Comparison of ENCODE assay signal across 24 mouse cellular contexts in genomic region chr12:76240670-76241069, GRCm38 (mm10). TPM values are rescaled to one million over a fixed set of nuclear protein-coding genes. Genes with fewer than 3 reads are reported as not detected.
A peak's percentile ranks its signal among the peaks of the same experiment; 100 is the strongest.
DNase-seq lines count a peak whose midpoint lies in the region; ATAC-seq and TF ChIP-seq lines count a peak whose summit lies in the region.
"Had no signal": no experiment of that assay in that cellular context is flagged by ENCODE, and none has a peak within 500 bp of the region (broad histone marks: within the 10 kb centered on the region; RNA-seq: fewer than 3 reads in every experiment).

No protein-coding gene starts in this region.

- TF ChIP-seq CTCF in G1E (IDR thresholded peaks at IDR 0.05; ENCODE audit: low read depth, low read length), result no peak
- no peak for TF ChIP-seq CTCF in bone marrow, adult 2 months (IDR thresholded peaks at IDR 0.05; ENCODE audit: control insufficient read depth, insufficient read depth, low read length)
- no peak for TF ChIP-seq CTCF in liver, postnatal 0 days (IDR thresholded peaks at IDR 0.05; ENCODE audit: low read depth)

- peak overlapping the region; percentile 27; the same call in 1 of the 2 replicates for H3K27ac ChIP-seq in bone marrow, adult 2 months (ENCODE audit: control insufficient read depth, insufficient read depth, low read depth, low read length, poor library complexity)
- H3K27ac ChIP-seq in liver, embryonic 13.5 days, result peak overlapping the region; percentile 84
- peak overlapping the region; percentile 29; the same call in 1 of the 2 replicates for H3K27ac ChIP-seq in liver, postnatal 0 days (ENCODE audit: low read depth)
- no peak overlapping the region for H3K27ac ChIP-seq in limb, embryonic 10.5 days
- H3K27ac ChIP-seq in midbrain, embryonic 10.5 days (replicated peaks), result no peak overlapping the region
- H3K27ac ChIP-seq: embryonic facial prominence, embryonic 13.5 days; forebrain, embryonic 10.5 days; gastrocnemius, adult 2 months; heart, embryonic 15.5 days; hindbrain, embryonic 14.5 days had no signal

- H3K36me3 ChIP-seq in G1E (replicated peaks), result peaks cover 8% of the 10 kb centered on the region
- H3K36me3 ChIP-seq in liver, embryonic 13.5 days, result no peaks in the 10 kb centered on the region
- no peaks in the 10 kb centered on the region for H3K36me3 ChIP-seq in liver, postnatal 0 days (replicated peaks; ENCODE audit: insufficient read depth, low read length)
- no peaks in the 10 kb centered on the region for H3K36me3 ChIP-seq in limb, embryonic 10.5 days
- no peaks in the 10 kb centered on the region for H3K36me3 ChIP-seq in midbrain, embryonic 10.5 days
- H3K36me3 ChIP-seq: embryonic facial prominence, embryonic 13.5 days; forebrain, embryonic 10.5 days; heart, embryonic 15.5 days had no signal

- 62% methylated on average over 3 of the region's 3 CpGs for WGBS in bone marrow, adult 2 months
- WGBS in liver, embryonic 13.5 days (ENCODE audit: insufficient replicate concordance), result 62% methylated on average over 3 of the region's 3 CpGs
- 71% methylated on average over 3 of the region's 3 CpGs for WGBS in liver, postnatal 0 days (ENCODE audit: insufficient replicate concordance)
- WGBS in limb, embryonic 10.5 days, result 86% methylated on average over 3 of the region's 3 CpGs
- WGBS in midbrain, embryonic 10.5 days, result 93% methylated on average over 3 of the region's 3 CpGs

- H3K9ac ChIP-seq in liver, embryonic 13.5 days, result peak overlapping the region; percentile 8; the same call in 1 of the 2 replicates
- no peak overlapping the region for H3K9ac ChIP-seq in liver, postnatal 0 days (replicated peaks)
- H3K9ac ChIP-seq: embryonic facial prominence, embryonic 13.5 days; heart, embryonic 15.5 days; hindbrain, embryonic 14.5 days had no signal

- no peak for ATAC-seq in G1E (ENCODE audit: extremely low read depth, insufficient number of reproducible peaks, low FRiP score, poor library complexity, severe bottlenecking)
- peak; percentile 17; the same call in 1 of the 2 replicates for ATAC-seq in liver, embryonic 13.5 days (ENCODE audit: low read depth)
- no peak for ATAC-seq in liver, postnatal 0 days
- ATAC-seq: forebrain, embryonic 14.5 days had no signal

- H3K9me3 ChIP-seq in G1E (replicated peaks), result peaks cover 4% of the 10 kb centered on the region
- no peaks in the 10 kb centered on the region for H3K9me3 ChIP-seq in liver, embryonic 13.5 days (replicated peaks)
- H3K9me3 ChIP-seq in liver, postnatal 0 days (ENCODE audit: low read length), result no peaks in the 10 kb centered on the region
- H3K9me3 ChIP-seq in limb, embryonic 10.5 days (replicated peaks), result no peaks in the 10 kb centered on the region
- no peaks in the 10 kb centered on the region for H3K9me3 ChIP-seq in midbrain, embryonic 10.5 days (replicated peaks)
- H3K9me3 ChIP-seq: embryonic facial prominence, embryonic 13.5 days; forebrain, embryonic 10.5 days; heart, embryonic 15.5 days had no signal

- no peak for TF ChIP-seq POLR2A in bone marrow, adult 2 months (IDR thresholded peaks at IDR 0.05; ENCODE audit: borderline replicate concordance, control insufficient read depth, low read depth, low read length)

- TF ChIP-seq EP300 in liver, postnatal 0 days (IDR thresholded peaks at IDR 0.05; ENCODE audit: low read depth), result no peak

- no peak for DNase-seq in G1E (ENCODE audit: low spot score)
- no peak for DNase-seq in liver, embryonic 13.5 days
- no peak for DNase-seq in liver, postnatal 0 days
- no peak for DNase-seq in limb, embryonic 10.5 days (ENCODE audit: low spot score)
- no peak for DNase-seq in ovary, postnatal 36 days (ENCODE audit: low spot score)
- DNase-seq in midbrain, embryonic 10.5 days (ENCODE audit: low spot score), result no peak
- DNase-seq: adrenal gland, adult 8-10 months; adrenal gland, postnatal 36 days; cerebellum, adult 18-20 months; cerebellum, adult 9-11 months; cerebellum, postnatal 36 days; gastrocnemius, adult 2 months; gastrocnemius, postnatal 36 days; heart, adult 18-20 months; heart, postnatal 14 days had no signal

- H3K4me1 ChIP-seq in G1E (ENCODE audit: insufficient read depth, low read depth, low read length), result peaks cover 82% of the 10 kb centered on the region
- H3K4me1 ChIP-seq in bone marrow, adult 2 months (ENCODE audit: control insufficient read depth, insufficient read depth, low read length), result no peaks in the 10 kb centered on the region; the same call in 1 of the 2 replicates
- H3K4me1 ChIP-seq in liver, embryonic 13.5 days (replicated peaks), result peaks cover 59% of the 10 kb centered on the region
- H3K4me1 ChIP-seq in liver, postnatal 0 days (ENCODE audit: insufficient read depth), result peaks cover 5% of the 10 kb centered on the region; the same call in 1 of the 2 replicates
- peaks cover 7% of the 10 kb centered on the region for H3K4me1 ChIP-seq in limb, embryonic 10.5 days
- no peaks in the 10 kb centered on the region for H3K4me1 ChIP-seq in midbrain, embryonic 10.5 days
- H3K4me1 ChIP-seq: embryonic facial prominence, embryonic 13.5 days; forebrain, embryonic 10.5 days; heart, embryonic 15.5 days had no signal

- H3K4me3 ChIP-seq in G1E (ENCODE audit: low read depth, low read length), result peak overlapping the region; percentile 57
- no peak overlapping the region for H3K4me3 ChIP-seq in bone marrow, adult 2 months (replicated peaks; ENCODE audit: control insufficient read depth, low read depth, low read length)
- H3K4me3 ChIP-seq in liver, embryonic 13.5 days (replicated peaks), result no peak overlapping the region
- no peak overlapping the region for H3K4me3 ChIP-seq in liver, postnatal 0 days (ENCODE audit: low read depth, low read length)
- H3K4me3 ChIP-seq in limb, embryonic 10.5 days, result no peak overlapping the region
- H3K4me3 ChIP-seq in midbrain, embryonic 10.5 days, result no peak overlapping the region
- H3K4me3 ChIP-seq: embryonic facial prominence, embryonic 13.5 days; forebrain, embryonic 10.5 days; gastrocnemius, adult 2 months; heart, embryonic 15.5 days had no signal

- H3K27me3 ChIP-seq in G1E (ENCODE audit: insufficient read depth, low read length), result no peaks in the 10 kb centered on the region
- no peaks in the 10 kb centered on the region for H3K27me3 ChIP-seq in liver, embryonic 13.5 days
- H3K27me3 ChIP-seq in liver, postnatal 0 days (ENCODE audit: insufficient read depth, low read length), result no peaks in the 10 kb centered on the region
- no peaks in the 10 kb centered on the region for H3K27me3 ChIP-seq in limb, embryonic 10.5 days (ENCODE audit: low read depth, poor library complexity, severe bottlenecking)
- no peaks in the 10 kb centered on the region for H3K27me3 ChIP-seq in midbrain, embryonic 10.5 days (ENCODE audit: low read depth, poor library complexity, severe bottlenecking)
- H3K27me3 ChIP-seq: CH12.LX; embryonic facial prominence, embryonic 13.5 days; heart, embryonic 15.5 days had no signal

- peak overlapping the region; percentile 36 for H3K4me2 ChIP-seq in liver, embryonic 13.5 days
- 0 out of 2 replicates have a peak overlapping the region, but pooled peaks have one; percentile 14 for H3K4me2 ChIP-seq in liver, postnatal 0 days (ENCODE audit: low read depth, low read length)
- H3K4me2 ChIP-seq: embryonic facial prominence, embryonic 13.5 days; heart, embryonic 11.5 days; heart, embryonic 15.5 days; hindbrain, embryonic 14.5 days had no signal

RNA-seq across cellular contexts. Expression of gene Tex21, which starts 5.9 kb away (rescaled TPM):
- total RNA-seq in G1E (2014; fragmentation: Nextera tagmentation), result 5.7 and 6.8 TPM in 2 replicates
- total RNA-seq in G1E (2017), result 0.66 and 0.81 TPM in 2 replicates
- polyA plus RNA-seq in G1E (2012), result 0.19 and 0.26 TPM in 2 replicates
- polyA plus RNA-seq in bone marrow, adult 2 months (2011; ENCODE audit: insufficient read depth, insufficient read length, low replicate concordance, missing spikeins), result not detected in 2 replicates
- 0.10 and 0.13 TPM in 2 replicates for polyA plus RNA-seq in liver, embryonic 13.5 days (2015; fragmentation: Nextera tagmentation; extraction: Ambion mirVana)
- polyA plus RNA-seq in liver, postnatal 0 days (2015; fragmentation: Nextera tagmentation; extraction: Ambion mirVana), result 0.08 TPM in 1 of 2 replicates, not detected in the other
- not detected in 2 replicates for polyA plus RNA-seq in limb, embryonic 10.5 days (2016; fragmentation: Nextera tagmentation; extraction: Ambion mirVana)
- not detected in 2 replicates for polyA plus RNA-seq in midbrain, embryonic 10.5 days (2016; fragmentation: Nextera tagmentation; extraction: Ambion mirVana)
- total RNA-seq: adrenal gland, adult 8-10 months; adrenal gland, postnatal 36 days; gastrocnemius, adult 2 months; gastrocnemius, postnatal 36 days; heart, adult 18-20 months; heart, postnatal 14 days; hematopoietic stem cell, adult 5-6 weeks had no signal
- polyA plus RNA-seq: embryonic facial prominence, embryonic 13.5 days; forebrain, embryonic 10.5 days; forebrain, embryonic 14.5 days; heart, embryonic 11.5 days; heart, embryonic 15.5 days had no signal

RNA-seq across cellular contexts. Expression of gene Mthfd1, which starts 14.4 kb away (rescaled TPM):
- 164 and 185 TPM in 2 replicates for total RNA-seq in G1E (2014; fragmentation: Nextera tagmentation)
- 253 TPM in 2 replicates for total RNA-seq in G1E (2017)
- polyA plus RNA-seq in G1E (2012), result 199 and 228 TPM in 2 replicates
- polyA plus RNA-seq in bone marrow, adult 2 months (2011; ENCODE audit: insufficient read depth, insufficient read length, low replicate concordance, missing spikeins), result 26.1 and 31.5 TPM in 2 replicates
- 111 and 125 TPM in 2 replicates for polyA plus RNA-seq in liver, embryonic 13.5 days (2015; fragmentation: Nextera tagmentation; extraction: Ambion mirVana)
- polyA plus RNA-seq in liver, postnatal 0 days (2015; fragmentation: Nextera tagmentation; extraction: Ambion mirVana), result 62.6 and 63.0 TPM in 2 replicates
- 100 and 121 TPM in 2 replicates for polyA plus RNA-seq in limb, embryonic 10.5 days (2016; fragmentation: Nextera tagmentation; extraction: Ambion mirVana)
- polyA plus RNA-seq in midbrain, embryonic 10.5 days (2016; fragmentation: Nextera tagmentation; extraction: Ambion mirVana), result 82.4 and 91.8 TPM in 2 replicates

Comparison
In these comparisons a context has a peak if more than half of its experiments do, and no peak if none do; other contexts are left out.
1. H3K27ac ChIP-seq: peak in bone marrow, adult 2 months (single experiment), liver, embryonic 13.5 days (single experiment) and liver, postnatal 0 days (single experiment); none in limb, embryonic 10.5 days (single experiment) and midbrain, embryonic 10.5 days (single experiment).